Mouse (Mus musculus) cerebellum, adult 2 months (tissue): Measurements from ENCODE around the gene Atp11a. TPM values are rescaled to one million over a fixed set of nuclear protein-coding genes. Genes with fewer than 3 reads are reported as not detected.

Experiments used
- DNase-seq, 2 experiments: peaks; one replicate each; pipeline ENCODE4 v3.0.0; 2021
- H3K27ac ChIP-seq: fragments of 200-500 bp; 2 replicates; pipeline ENCODE4 v1.5.1; 2012; ENCODE audit warnings: low read length, control low read depth, inconsistent platforms; ENCODE audit not compliant: insufficient read depth
- H3K27me3 ChIP-seq: fragments of 200-500 bp; 2 replicates; pipeline ENCODE4 v1.6.1; 2012; ENCODE audit warnings: inconsistent platforms, mild to moderate bottlenecking, low read length, moderate library complexity; ENCODE audit not compliant: control insufficient read depth, insufficient read depth
- H3K4me1 ChIP-seq: fragments of 200-500 bp; 2 replicates; pipeline ENCODE4 v1.6.1; 2011; ENCODE audit warnings: low read length; ENCODE audit not compliant: control insufficient read depth, insufficient read depth
- H3K4me3 ChIP-seq: fragments of 200-500 bp; replicated peaks from 2 replicates; pipeline ENCODE3; 2011; ENCODE audit warnings: mild to moderate bottlenecking, low read depth, low read length, control low read depth; ENCODE audit not compliant: insufficient read depth
- CTCF ChIP-seq: fragments of 200-500 bp; IDR thresholded peaks from 2 replicates; pipeline ENCODE4 v1.5.1; 2011; ENCODE audit warnings: low read depth, mild to moderate bottlenecking, control low read depth, low read length, moderate library complexity, borderline replicate concordance; ENCODE audit not compliant: insufficient read depth
- POLR2A ChIP-seq: fragments of 200-500 bp; IDR thresholded peaks from 2 replicates; pipeline ENCODE4 v1.6.1; 2011; ENCODE audit warnings: low read length, control low read depth, borderline replicate concordance; ENCODE audit not compliant: insufficient read depth
- WGBS: fragments of 180-500 bp; shearing (Covaris S2); methylation state at CpG from one replicate; pipeline ENCODE4 v1.1.7; 2018; 5-methylcytosine and 5-hydroxymethylcytosine counted together
- polyA plus RNA-seq: library from polyadenylated mRNA; depleted of rRNA; stranded (reverse); fragments of >200 nt; gene quantifications from 2 replicates; pipeline ENCODE4 v1.2.3, GENCODE M21; 2012

Gene Atp11a
- polyA plus RNA-seq, 1 experiment = 63.6 TPM

DNA sequence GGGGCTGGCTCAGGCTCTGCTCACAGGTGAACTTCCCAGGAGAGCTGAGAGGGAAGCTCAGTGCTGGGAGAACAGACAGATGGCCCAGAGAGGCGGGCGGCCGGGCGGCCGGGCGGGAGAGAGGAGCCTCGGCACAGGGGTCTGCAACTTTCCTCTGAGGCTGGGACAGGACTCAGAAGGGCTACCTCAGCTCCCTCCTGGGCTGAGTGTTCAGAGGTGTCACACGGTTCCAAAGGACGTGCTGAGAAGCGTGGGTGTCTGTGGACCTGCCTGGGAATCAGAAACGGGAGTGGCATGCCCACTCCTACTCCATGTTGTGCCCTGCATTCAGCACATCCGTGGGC, 30.1 kb downstream of the Atp11a start:
- WGBS = 16% methylated on average over 12 of the region's 12 CpGs
- H3K27me3 ChIP-seq = no peaks in the 10 kb centered on the region
- peak overlapping the region; percentile 11 for H3K27ac ChIP-seq
- H3K4me1 ChIP-seq = peaks cover 25% of the 10 kb centered on the region
- H3K4me3 ChIP-seq = peak overlapping the region; percentile 13
- peak; percentile 68 to 73 for DNase-seq
- no peak for TF ChIP-seq POLR2A
- TF ChIP-seq CTCF = no peak

DNA sequence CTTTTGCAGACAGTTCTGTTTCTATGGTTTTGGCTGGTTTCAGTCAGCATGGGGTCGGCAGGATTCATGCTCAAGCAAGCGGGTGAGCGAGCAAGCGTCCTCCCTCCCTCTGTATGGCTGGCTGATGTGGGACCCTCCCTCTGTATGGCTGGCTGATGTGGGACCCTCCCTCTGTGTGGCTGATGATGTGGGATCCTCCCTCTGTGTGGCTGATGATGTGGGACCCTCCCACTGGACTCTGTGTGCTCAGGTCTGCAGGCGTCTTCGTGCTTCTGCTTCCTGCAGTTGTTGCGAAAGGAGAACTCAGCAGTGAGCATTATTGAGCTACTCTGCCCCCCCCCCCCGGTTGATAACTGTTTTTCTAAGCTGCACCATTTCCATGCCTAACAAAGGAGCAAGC, 30.6 kb downstream of the Atp11a start:
- Histone ChIP-seq H3K27ac (0 out of 2 replicates have a peak overlapping the region, but pooled peaks have one; percentile 11), H3K4me3 (no peak overlapping the region), H3K4me1 (peaks cover 25% of the 10 kb centered on the region), H3K27me3 (no peaks in the 10 kb centered on the region)
- DNase-seq = no peak
- TF ChIP-seq CTCF = no peak
- no peak for TF ChIP-seq POLR2A
- 67% methylated on average over 8 of the region's 8 CpGs for WGBS

DNA sequence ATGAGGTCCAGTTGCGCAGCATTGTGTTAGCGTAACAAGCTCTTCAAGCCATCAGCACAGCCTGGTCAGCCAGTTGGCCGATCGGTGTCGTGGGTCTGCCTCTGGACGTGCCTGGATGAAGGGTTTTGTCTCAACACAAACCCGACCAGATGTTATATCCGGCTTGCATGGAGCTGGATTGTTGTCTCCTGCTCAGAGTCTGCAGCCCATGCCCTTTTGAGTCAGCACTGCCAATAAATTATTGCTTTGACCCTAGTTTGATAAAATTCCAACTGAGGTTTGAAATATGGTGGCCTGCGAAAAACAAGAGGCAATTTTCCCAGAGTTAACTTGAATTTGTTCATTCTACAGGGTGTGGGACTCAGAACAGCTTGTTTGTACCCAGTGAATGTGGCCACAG, 31.9 kb downstream of the Atp11a start:
- DNase-seq = no peak
- peaks cover 25% of the 10 kb centered on the region for H3K4me1 ChIP-seq
- TF ChIP-seq CTCF (no peak), POLR2A (no peak)
- H3K4me3 ChIP-seq = no peak overlapping the region
- H3K27me3 ChIP-seq = no peaks in the 10 kb centered on the region
- 88% methylated on average over 9 of the region's 9 CpGs for WGBS
- H3K27ac ChIP-seq = no peak overlapping the region

DNA sequence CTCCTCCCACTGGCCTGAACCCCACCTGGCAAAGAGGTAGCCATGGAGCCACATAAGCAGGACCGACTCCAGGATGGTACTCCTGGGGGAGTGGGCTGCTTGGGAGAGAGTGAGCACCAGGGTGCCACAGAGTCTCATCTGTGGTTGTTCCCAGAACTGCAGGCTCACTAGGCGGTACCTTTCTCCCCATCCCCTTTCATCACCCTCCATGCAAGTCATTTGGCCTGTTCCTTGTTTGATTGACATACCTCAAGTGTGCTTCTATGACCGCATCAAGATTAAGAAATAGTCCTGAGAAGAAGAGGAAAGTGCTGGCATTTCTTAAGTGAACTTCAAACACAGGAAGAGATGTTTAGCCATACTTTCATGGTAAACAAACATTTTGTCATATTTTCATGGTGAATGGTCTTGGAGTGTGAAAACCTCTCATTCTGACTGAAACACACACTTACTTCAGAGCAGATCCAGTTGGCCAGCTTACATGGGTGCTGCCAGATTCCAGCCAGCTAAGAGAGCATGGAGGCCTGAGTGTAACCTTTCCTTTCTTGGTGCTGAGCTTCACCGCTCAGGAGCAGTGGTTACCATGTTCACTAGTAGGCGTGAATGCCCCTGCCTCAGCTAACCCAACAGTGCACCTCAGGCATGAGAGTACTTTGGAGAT, 38.3 kb downstream of the Atp11a start:
- H3K4me1 ChIP-seq = peaks cover 20% of the 10 kb centered on the region
- no peak for DNase-seq
- 92% methylated on average over 5 of the region's 5 CpGs for WGBS
- H3K27ac ChIP-seq = no peak overlapping the region
- TF ChIP-seq POLR2A (no peak), CTCF (no peak)
- H3K27me3 ChIP-seq = no peaks in the 10 kb centered on the region
- H3K4me3 ChIP-seq = no peak overlapping the region

DNA sequence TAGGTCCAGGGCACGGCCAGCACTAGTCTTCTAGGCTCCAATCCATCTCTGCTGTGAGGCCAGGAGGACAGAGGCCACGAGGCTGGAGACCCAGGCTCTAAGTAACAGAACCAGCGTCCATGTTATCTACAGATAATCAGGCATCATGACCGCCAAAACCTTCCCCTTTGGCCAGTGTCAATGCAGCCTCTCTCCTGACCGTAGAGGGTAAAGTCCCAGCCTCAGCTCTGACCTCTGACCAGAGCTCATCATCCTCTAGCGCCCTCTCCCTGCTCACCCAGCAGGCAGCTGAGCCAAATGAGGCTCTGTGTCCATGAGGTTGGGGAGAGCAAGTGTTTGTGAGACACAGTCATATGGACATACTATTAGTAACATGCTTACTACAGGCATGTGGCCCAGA, 42.3 kb downstream of the Atp11a start:
- H3K27me3 ChIP-seq = no peaks in the 10 kb centered on the region
- H3K27ac ChIP-seq = no peak overlapping the region
- WGBS = 77% methylated on average over 6 of the region's 6 CpGs
- no peak for DNase-seq
- H3K4me1 ChIP-seq = peaks cover 38% of the 10 kb centered on the region
- H3K4me3 ChIP-seq = no peak overlapping the region
- TF ChIP-seq POLR2A = no peak
- no peak for TF ChIP-seq CTCF

DNA sequence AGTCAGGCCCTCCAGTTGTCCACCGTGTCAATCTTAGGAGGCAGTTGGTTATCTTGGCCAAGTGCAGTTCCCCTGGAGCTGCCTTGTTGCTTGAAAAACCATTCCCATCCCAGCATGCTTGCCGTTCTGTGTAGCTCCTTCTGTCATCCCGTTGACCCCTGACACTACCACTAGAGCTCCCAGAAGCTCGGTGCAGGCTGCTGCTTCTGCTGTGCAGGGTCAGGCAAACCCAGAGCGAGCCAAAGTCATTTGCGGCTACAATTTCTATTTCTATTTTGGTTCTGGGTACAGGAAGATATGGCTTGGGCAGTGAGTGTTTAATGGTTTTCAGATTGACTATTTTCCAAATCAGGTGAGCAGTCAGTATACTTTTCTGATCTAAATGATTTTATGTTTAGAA, 43.0 kb downstream of the Atp11a start:
- TF ChIP-seq POLR2A = no peak
- no peak for TF ChIP-seq CTCF
- no peak overlapping the region for H3K4me3 ChIP-seq
- H3K27me3 ChIP-seq = no peaks in the 10 kb centered on the region
- 35% methylated on average over 6 of the region's 6 CpGs for WGBS
- H3K4me1 ChIP-seq = peaks cover 38% of the 10 kb centered on the region
- no peak for DNase-seq
- H3K27ac ChIP-seq = no peak overlapping the region

DNA sequence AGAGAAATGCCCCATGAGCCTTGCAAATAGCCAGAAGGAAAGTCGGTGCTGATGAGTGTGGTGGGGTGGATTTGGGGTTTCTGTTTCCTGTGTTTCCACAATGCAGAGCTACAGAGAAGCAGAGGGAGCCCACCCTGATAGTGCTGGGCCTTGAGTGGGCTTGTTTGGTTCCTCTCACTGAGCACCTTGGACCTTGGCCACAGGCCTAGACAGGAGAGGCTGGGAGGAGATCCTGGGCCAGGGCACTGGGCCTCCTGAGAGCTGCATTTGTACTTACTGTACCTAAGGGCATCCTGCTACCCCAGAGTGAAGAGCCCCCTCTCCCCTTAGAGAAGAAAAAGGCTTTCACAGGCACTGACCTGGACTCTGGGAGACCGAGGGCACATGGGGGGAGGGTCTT, 43.4 kb downstream of the Atp11a start:
- WGBS = 68% methylated on average over 2 of the region's 2 CpGs
- no peak for TF ChIP-seq CTCF
- no peak for TF ChIP-seq POLR2A
- Histone ChIP-seq H3K4me1 (peaks cover 42% of the 10 kb centered on the region), H3K27me3 (no peaks in the 10 kb centered on the region), H3K27ac (no peak overlapping the region), H3K4me3 (no peak overlapping the region)
- DNase-seq = no peak

DNA sequence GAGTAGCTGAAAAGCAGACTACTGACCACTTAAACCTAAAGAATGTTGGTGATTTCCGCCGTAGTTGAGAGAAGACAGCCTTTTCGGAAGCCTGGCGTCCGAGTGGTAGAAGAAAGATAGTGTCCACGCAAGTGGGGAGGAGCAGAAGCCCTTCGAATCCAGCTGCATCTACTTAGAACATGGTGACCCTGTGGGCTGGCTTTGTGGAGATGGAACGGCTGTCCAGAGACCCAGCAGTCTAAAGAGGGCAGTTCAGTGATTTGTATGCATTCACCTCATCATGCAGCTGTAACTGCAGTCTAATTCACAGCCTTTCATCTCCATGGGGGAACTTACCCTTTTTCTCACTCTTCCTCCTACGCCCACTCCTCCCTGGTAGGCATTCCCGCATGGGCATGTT, 44.8 kb downstream of the Atp11a start:
- 75% methylated on average over 10 of the region's 10 CpGs for WGBS
- no peak overlapping the region for H3K4me3 ChIP-seq
- TF ChIP-seq POLR2A (no peak), CTCF (no peak)
- no peaks in the 10 kb centered on the region for H3K27me3 ChIP-seq
- no peak overlapping the region for H3K27ac ChIP-seq
- DNase-seq = no peak
- peaks cover 55% of the 10 kb centered on the region for H3K4me1 ChIP-seq
